7 mouse cellular contexts compared by ENCODE assay signal in genomic region chr1:72870615-72871336, GRCm38 (mm10). TPM values are rescaled to one million over a fixed set of nuclear protein-coding genes. Genes with fewer than 3 reads are reported as not detected.
DNase-seq lines count a peak whose midpoint lies in the region; ATAC-seq and TF ChIP-seq lines count a peak whose summit lies in the region.

No protein-coding gene starts in this region.

- H3K9ac ChIP-seq in heart, embryonic 12.5 days, result peak overlapping the region; percentile 67
- peak overlapping the region; percentile 57 for H3K9ac ChIP-seq in kidney, embryonic 16.5 days (replicated peaks; ENCODE audit: low read length)
- peak overlapping the region; percentile 60 for H3K9ac ChIP-seq in liver, adult 2 months (ENCODE audit: low read depth, low read length)

- no peak for TF ChIP-seq CTCF in brain, embryonic 14.5 days (IDR thresholded peaks at IDR 0.05; ENCODE audit: borderline replicate concordance, extremely low read depth, insufficient read depth, insufficient read length)
- no peak for TF ChIP-seq CTCF in embryonic fibroblast, embryonic 13.5 days (IDR thresholded peaks at IDR 0.05; ENCODE audit: borderline replicate concordance, insufficient read depth, low read length)
- TF ChIP-seq CTCF in liver, adult 2 months (IDR thresholded peaks at IDR 0.05; ENCODE audit: low read depth, low read length), result no peak

- no peak for TF ChIP-seq POLR2A in brain, embryonic 14.5 days (IDR thresholded peaks at IDR 0.05; ENCODE audit: borderline replicate concordance, extremely low read depth, insufficient read depth, insufficient read length, poor library complexity, severe bottlenecking)
- peak; percentile 39; the same call in 1 of the 2 replicates for TF ChIP-seq POLR2A in embryonic fibroblast, embryonic 13.5 days (IDR thresholded peaks at IDR 0.05; ENCODE audit: low read depth, low read length)
- TF ChIP-seq POLR2A in liver, adult 2 months (IDR thresholded peaks at IDR 0.05; ENCODE audit: extremely low read depth, insufficient read depth, low read length), result no peak
- peak; percentile 36 for TF ChIP-seq POLR2A in myocyte (IDR thresholded peaks at IDR 0.05; ENCODE audit: insufficient read length, low read depth)

- WGBS in heart, embryonic 12.5 days, result 2% methylated on average over 20 of the region's 20 CpGs
- under 1% methylated on average over 20 of the region's 20 CpGs for WGBS in kidney, embryonic 16.5 days
- under 1% methylated on average over 20 of the region's 20 CpGs for WGBS in liver, adult 2 months

- H3K27me3 ChIP-seq in heart, embryonic 12.5 days (replicated peaks), result no peaks in the 10 kb centered on the region
- no peaks in the 10 kb centered on the region for H3K27me3 ChIP-seq in kidney, embryonic 16.5 days (ENCODE audit: insufficient read depth, low read length)
- peaks cover 4% of the 10 kb centered on the region; the same call in 1 of the 2 replicates for H3K27me3 ChIP-seq in liver, adult 2 months (ENCODE audit: control insufficient read depth, insufficient read depth, low read length)
- H3K27me3 ChIP-seq in myocyte (ENCODE audit: control insufficient read depth, insufficient read depth, insufficient read length), result no peaks in the 10 kb centered on the region

- ATAC-seq in heart, embryonic 12.5 days (ENCODE audit: insufficient number of reproducible peaks, low FRiP score), result peak; percentile 40; the same call in 1 of the 2 replicates
- peak; percentile 67 for ATAC-seq in kidney, embryonic 16.5 days (ENCODE audit: low FRiP score, low TSS enrichment)

- H3K9me3 ChIP-seq in heart, embryonic 12.5 days (replicated peaks), result no peaks in the 10 kb centered on the region
- H3K9me3 ChIP-seq in kidney, embryonic 16.5 days (ENCODE audit: low read length), result no peaks in the 10 kb centered on the region

- peaks cover 7% of the 10 kb centered on the region; the same call in 1 of the 2 replicates for H3K4me1 ChIP-seq in embryonic fibroblast, embryonic 13.5 days (ENCODE audit: control insufficient read depth, insufficient read depth, low read length)
- peaks cover 35% of the 10 kb centered on the region for H3K4me1 ChIP-seq in heart, embryonic 12.5 days (replicated peaks)
- peaks cover 45% of the 10 kb centered on the region for H3K4me1 ChIP-seq in kidney, embryonic 16.5 days (ENCODE audit: insufficient read depth, low read length)
- H3K4me1 ChIP-seq in liver, adult 2 months (ENCODE audit: control insufficient read depth, insufficient read depth, low read length), result peaks cover 13% of the 10 kb centered on the region

- DNase-seq in brain, embryonic 14.5 days (ENCODE audit: low read depth), result peak; percentile 96
- peak; percentile 89 for DNase-seq in liver, adult 2 months (ENCODE audit: extremely low read depth, low read depth, low spot score)
- DNase-seq in urinary bladder, postnatal 4 days (ENCODE audit: low spot score in 2 of 2), result peak; percentile 71 to 81

- peak overlapping the region; percentile 33 for H3K4me3 ChIP-seq in embryonic fibroblast, embryonic 13.5 days (ENCODE audit: insufficient read depth, low read length)
- peak overlapping the region; percentile 80 for H3K4me3 ChIP-seq in heart, embryonic 12.5 days
- peak overlapping the region; percentile 72 for H3K4me3 ChIP-seq in kidney, embryonic 16.5 days (ENCODE audit: low read length)
- peak overlapping the region; percentile 13 for H3K4me3 ChIP-seq in liver, adult 2 months (ENCODE audit: insufficient read depth, low read depth, low read length)
- H3K4me3 ChIP-seq in myocyte, result peak overlapping the region; percentile 97

- H3ac ChIP-seq in myocyte (ENCODE audit: control insufficient read depth, insufficient read length), result peak overlapping the region; percentile 27

- H3K4me2 ChIP-seq in heart, embryonic 12.5 days, result peak overlapping the region; percentile 78
- peak overlapping the region; percentile 94 for H3K4me2 ChIP-seq in kidney, embryonic 16.5 days (replicated peaks; ENCODE audit: low read depth, low read length)
- peak overlapping the region; percentile 94 for H3K4me2 ChIP-seq in myocyte (ENCODE audit: low read depth)

- H3K27ac ChIP-seq in embryonic fibroblast, embryonic 13.5 days (ENCODE audit: insufficient read depth, low read length), result no peak overlapping the region
- H3K27ac ChIP-seq in heart, embryonic 12.5 days (ENCODE audit: poor library complexity, severe bottlenecking), result peak overlapping the region; percentile 60
- peak overlapping the region; percentile 86 for H3K27ac ChIP-seq in kidney, embryonic 16.5 days (ENCODE audit: low read length)
- peak overlapping the region; percentile 99 for H3K27ac ChIP-seq in liver, adult 2 months (replicated peaks; ENCODE audit: insufficient read depth, low read depth, low read length)

- H3K36me3 ChIP-seq in heart, embryonic 12.5 days, result peaks cover 9% of the 10 kb centered on the region
- H3K36me3 ChIP-seq in kidney, embryonic 16.5 days (ENCODE audit: insufficient read depth, low read length), result no peaks in the 10 kb centered on the region
- no peaks in the 10 kb centered on the region for H3K36me3 ChIP-seq in liver, adult 2 months (ENCODE audit: control insufficient read depth, insufficient read depth, low read length)
- peaks cover 16% of the 10 kb centered on the region for H3K36me3 ChIP-seq in myocyte (ENCODE audit: control insufficient read depth, insufficient read depth)

- no peaks in the 10 kb centered on the region for H3K79me2 ChIP-seq in liver, adult 2 months (ENCODE audit: control insufficient read depth, insufficient read depth, low read length)
- peaks cover 46% of the 10 kb centered on the region for H3K79me2 ChIP-seq in myocyte (ENCODE audit: control insufficient read depth, insufficient read depth)

TF ChIP-seq in myocyte, 11 proteins besides CTCF, POLR2A, EP300 and RAD21:
- peak; percentile 68 for TF ChIP-seq POLR2AphosphoS2 (IDR thresholded peaks at IDR 0.05; ENCODE audit: insufficient read length, low read depth)
- no peak for TF ChIP-seq TCF3 (IDR thresholded peaks at IDR 0.05; ENCODE audit: insufficient read length, low read depth)
TF ChIP-seq in myocyte: peak in this region for 1.

RNA-seq across cellular contexts. Expression of gene Igfbp5, which starts 3.9 kb away (rescaled TPM):
- 31.0 and 73.8 TPM in 2 replicates for polyA plus RNA-seq in brain, embryonic 14.5 days (2012; rRNA removed)
- 149 and 746 TPM in 2 replicates for polyA plus RNA-seq in embryonic fibroblast, embryonic 13.5 days (2011; ENCODE audit: insufficient read length, low read depth, missing spikeins)
- 179 and 184 TPM in 2 replicates for polyA plus RNA-seq in heart, embryonic 12.5 days (2016; fragmentation: Nextera tagmentation; extraction: Ambion mirVana)
- 89.0 and 104 TPM in 2 replicates for polyA plus RNA-seq in kidney, embryonic 16.5 days (2015; fragmentation: Nextera tagmentation; extraction: Ambion mirVana)
- total RNA-seq in liver, adult 2 months (2014; rRNA removed), result 2.2 and 3.0 TPM in 2 replicates
- polyA plus RNA-seq in liver, adult 2 months (2012; rRNA removed), result 2.4 and 5.7 TPM in 2 replicates
- polyA plus RNA-seq in myocyte (2012; fragmentation: generic; extraction: Trizol), result 691 TPM

RNA-seq across cellular contexts. Expression of gene Igfbp2, which starts 46.5 kb away (rescaled TPM):
- polyA plus RNA-seq in brain, embryonic 14.5 days (2012; rRNA removed), result 328 and 384 TPM in 2 replicates
- polyA plus RNA-seq in embryonic fibroblast, embryonic 13.5 days (2011; ENCODE audit: insufficient read length, low read depth, missing spikeins), result 331 and 641 TPM in 2 replicates
- polyA plus RNA-seq in heart, embryonic 12.5 days (2016; fragmentation: Nextera tagmentation; extraction: Ambion mirVana), result 91.7 and 93.5 TPM in 2 replicates
- 144 and 152 TPM in 2 replicates for polyA plus RNA-seq in kidney, embryonic 16.5 days (2015; fragmentation: Nextera tagmentation; extraction: Ambion mirVana)
- 500 and 747 TPM in 2 replicates for total RNA-seq in liver, adult 2 months (2014; rRNA removed)
- polyA plus RNA-seq in liver, adult 2 months (2012; rRNA removed), result 223 and 1,009 TPM in 2 replicates
- 83.7 TPM for polyA plus RNA-seq in myocyte (2012; fragmentation: generic; extraction: Trizol)

Comparison
In these comparisons a context has a peak if more than half of its experiments do, and no peak if none do; other contexts are left out.
1. POLR2A ChIP-seq: peak in embryonic fibroblast, embryonic 13.5 days (single experiment) and myocyte (single experiment); none in brain, embryonic 14.5 days (single experiment) and liver, adult 2 months (single experiment).
2. H3K4me3 ChIP-seq: peak in every context shown above with its lines; median percentile 97 in myocyte; 80 in heart, embryonic 12.5 days; 72 in kidney, embryonic 16.5 days; 33 in embryonic fibroblast, embryonic 13.5 days; 13 in liver, adult 2 months.
3. Peak in every context shown above with its lines, with median percentiles within 50 percentile points of each other: DNase-seq, H3K4me2 ChIP-seq and H3K9ac ChIP-seq.